Mouse (Mus musculus) limb, embryonic 15.5 days (tissue): ENCODE data around the gene Atp6v0d1. TPM values are rescaled to one million over a fixed set of nuclear protein-coding genes. Genes with fewer than 3 reads are reported as not detected.

Experiments
- ATAC-seq: fragments of 200-750 bp; cut with Nextera tagmentation; 2 replicates; pipeline ENCODE4 v1.8.0; 2017; ENCODE audit warnings: low read depth, moderate TSS enrichment; ENCODE audit not compliant: insufficient number of reproducible peaks, low FRiP score, low TSS enrichment
- H3K27ac ChIP-seq: fragments of 300-500 bp; sonication (generic); 2 replicates; pipeline ENCODE4 v1.5.1; 2015; ENCODE audit warnings: moderate library complexity, mild to moderate bottlenecking, inconsistent platforms
- H3K27me3 ChIP-seq: fragments of 300-500 bp; sonication (generic); 2 replicates; pipeline ENCODE4 v1.6.1; 2015; ENCODE audit warnings: inconsistent platforms
- H3K36me3 ChIP-seq: fragments of 300-500 bp; sonication (generic); 2 replicates; pipeline ENCODE4 v1.6.1; 2015; ENCODE audit warnings: inconsistent platforms
- H3K4me1 ChIP-seq: fragments of 300-500 bp; sonication (generic); 2 replicates; pipeline ENCODE4 v1.6.1; 2015; ENCODE audit warnings: inconsistent platforms
- H3K4me2 ChIP-seq: fragments of 300-500 bp; sonication (generic); 2 replicates; pipeline ENCODE4 v1.6.1; 2015; ENCODE audit warnings: mild to moderate bottlenecking, inconsistent platforms
- H3K4me3 ChIP-seq: fragments of 300-500 bp; sonication (generic); 2 replicates; pipeline ENCODE4 v1.5.1; 2015; ENCODE audit warnings: mild to moderate bottlenecking, inconsistent platforms
- H3K9ac ChIP-seq: fragments of 300-500 bp; sonication (generic); 2 replicates; pipeline ENCODE4 v1.6.1; 2015; ENCODE audit warnings: inconsistent platforms
- H3K9me3 ChIP-seq: fragments of 300-500 bp; sonication (generic); 2 replicates; pipeline ENCODE4 v1.6.1; 2016; ENCODE audit warnings: inconsistent platforms
- WGBS: fragments of 180-500 bp; shearing (Covaris S2); methylation state at CpG from one replicate; pipeline ENCODE4 v1.1.7; 2015; 5-methylcytosine and 5-hydroxymethylcytosine counted together
- polyA plus RNA-seq: library from polyadenylated mRNA; unstranded; fragments of >200 nt; fragmentation: Nextera tagmentation; extraction: Ambion mirVana; gene quantifications from 2 replicates; pipeline ENCODE4 v1.2.1, GENCODE M21; 2015

Atp6v0d1 gene
- polyA plus RNA-seq, 1 experiment from 2014 or later = 97.4 TPM

- Histone ChIP-seq H3K27ac (no peak overlapping the region), H3K4me3 (no peak overlapping the region), H3K4me2 (no peak overlapping the region), H3K36me3 (no peaks in the 10 kb centered on the region), H3K9ac (no peak overlapping the region), H3K9me3 (no peaks in the 10 kb centered on the region), H3K4me1 (peaks cover 21% of the 10 kb centered on the region), H3K27me3 (no peaks in the 10 kb centered on the region)
- ATAC-seq = no peak
- WGBS = 20% methylated on average over 3 of the region's 3 CpGs
Observed at GRCm38 (mm10) chr8:105493495-105493894, 72.4 kb downstream of the Atp6v0d1 start.

GRCm38 (mm10) chr8:105489281-105489680 is 76.6 kb downstream of the Atp6v0d1 start:
- Histone ChIP-seq H3K36me3 (peaks cover 8% of the 10 kb centered on the region; the same call in 1 of the 2 replicates), H3K27ac (no peak overlapping the region), H3K4me1 (peaks cover 6% of the 10 kb centered on the region; the same call in 1 of the 2 replicates), H3K4me3 (no peak overlapping the region), H3K4me2 (no peak overlapping the region), H3K27me3 (no peaks in the 10 kb centered on the region), H3K9ac (no peak overlapping the region), H3K9me3 (no peaks in the 10 kb centered on the region)
- 44% methylated on average over 1 of the region's 1 CpGs for WGBS
- no peak for ATAC-seq

DNA sequence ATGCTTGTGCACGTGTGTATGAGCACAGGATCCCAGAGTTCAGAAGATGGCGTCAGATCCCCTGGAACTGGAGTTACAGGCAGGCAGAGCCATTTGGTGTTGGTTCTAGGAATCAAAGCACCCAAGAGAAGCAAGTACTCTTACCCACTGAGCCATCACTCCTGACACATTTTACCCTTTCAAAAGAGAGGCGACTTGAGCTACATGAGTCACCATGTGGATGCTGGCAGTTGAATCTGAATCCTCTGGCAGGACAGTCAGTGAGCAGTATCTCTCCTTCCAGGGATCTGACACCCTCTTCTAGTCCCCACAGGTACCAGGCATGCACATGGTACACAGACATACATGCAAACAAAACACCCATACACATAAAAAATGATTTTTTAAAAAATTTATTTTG is 77.8 kb downstream of the Atp6v0d1 start:
- Histone ChIP-seq H3K4me1 (peaks cover 17% of the 10 kb centered on the region), H3K9ac (no peak overlapping the region), H3K9me3 (no peaks in the 10 kb centered on the region), H3K27ac (no peak overlapping the region), H3K4me2 (no peak overlapping the region), H3K4me3 (no peak overlapping the region), H3K27me3 (no peaks in the 10 kb centered on the region), H3K36me3 (peaks cover 13% of the 10 kb centered on the region; the same call in 1 of the 2 replicates)
- ATAC-seq = no peak
- WGBS = 63% methylated on average over 3 of the region's 3 CpGs

DNA sequence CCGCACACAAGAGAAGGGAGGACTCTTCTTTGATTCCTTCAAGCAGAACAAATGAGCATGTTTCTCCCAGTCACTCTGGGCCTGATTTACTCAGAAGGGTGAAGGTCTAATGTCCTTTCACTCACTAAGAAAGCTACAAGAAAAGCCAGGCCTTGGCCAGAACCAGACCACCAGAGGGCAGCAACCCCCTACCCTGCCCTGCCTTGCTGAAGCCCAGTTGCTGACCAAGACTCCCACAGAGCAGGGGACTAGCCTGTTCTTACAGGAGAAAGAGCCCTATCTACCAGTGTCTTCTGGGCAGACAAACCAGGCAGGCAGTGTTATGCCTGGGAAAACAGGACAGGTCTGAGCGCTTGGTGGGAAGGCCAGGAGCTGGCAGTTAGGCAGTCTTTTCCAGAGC is 81.5 kb downstream of the Atp6v0d1 start:
- H3K4me3 ChIP-seq = no peak overlapping the region
- WGBS = 33% methylated on average over 2 of the region's 2 CpGs
- no peak for ATAC-seq
- H3K36me3 ChIP-seq = peaks cover 27% of the 10 kb centered on the region; the same call in 1 of the 2 replicates
- peak overlapping the region; percentile 62; the same call in 1 of the 2 replicates for H3K27ac ChIP-seq
- H3K4me2 ChIP-seq = no peak overlapping the region
- no peak overlapping the region for H3K9ac ChIP-seq
- peaks cover 22% of the 10 kb centered on the region for H3K4me1 ChIP-seq
- H3K27me3 ChIP-seq = no peaks in the 10 kb centered on the region
- no peaks in the 10 kb centered on the region for H3K9me3 ChIP-seq

GRCm38 (mm10) chr8:105484030-105484368 is 81.8 kb downstream of the Atp6v0d1 start:
- no peak overlapping the region for H3K4me3 ChIP-seq

DNA sequence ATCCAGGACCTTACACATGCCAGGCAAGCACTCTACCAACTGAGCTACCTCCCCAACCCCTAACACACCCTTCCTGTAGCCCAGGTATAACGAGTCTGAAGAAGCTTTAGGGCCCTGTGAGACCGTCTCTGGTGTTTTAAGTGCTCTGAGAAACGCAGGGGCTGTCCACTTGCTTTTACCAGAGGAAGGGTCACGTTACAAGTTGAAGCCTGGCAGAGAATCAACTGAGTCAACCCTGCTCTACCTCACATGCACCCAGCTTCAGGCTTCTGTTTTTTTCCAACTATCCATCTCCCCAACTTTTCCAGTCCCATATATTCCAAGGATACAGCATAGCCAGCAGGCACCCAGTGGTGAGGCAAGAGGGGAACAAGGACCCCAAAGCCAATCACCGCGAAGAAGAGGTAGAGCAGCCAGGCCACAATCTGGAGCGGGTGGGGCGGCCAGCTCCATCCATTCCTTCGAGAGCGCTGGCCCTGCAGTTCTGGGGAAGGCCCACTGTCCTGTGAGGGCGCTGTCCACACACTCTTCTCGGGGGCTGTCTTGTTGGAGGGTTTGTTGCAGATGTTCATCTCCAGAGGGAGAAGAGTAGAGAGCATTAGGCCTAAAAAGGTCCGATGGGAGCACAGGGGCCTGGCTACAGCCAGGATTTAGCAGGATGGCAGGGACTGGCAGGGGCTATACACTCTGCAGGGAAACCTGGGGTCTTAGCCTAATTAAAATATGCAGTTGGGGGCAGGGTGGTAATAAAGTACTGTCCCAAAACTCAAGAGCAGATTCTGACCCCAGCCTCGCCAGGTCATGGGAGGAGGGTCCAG is 82.4 kb downstream of the Atp6v0d1 start:
- Histone ChIP-seq H3K4me3 (no peak overlapping the region), H3K4me1 (peaks cover 22% of the 10 kb centered on the region), H3K9ac (no peak overlapping the region), H3K4me2 (no peak overlapping the region), H3K27me3 (no peaks in the 10 kb centered on the region), H3K9me3 (no peaks in the 10 kb centered on the region), H3K27ac (peak overlapping the region; percentile 62; the same call in 1 of the 2 replicates), H3K36me3 (peaks cover 37% of the 10 kb centered on the region; the same call in 1 of the 2 replicates)
- ATAC-seq = no peak; the same call in 1 of the 2 replicates
- 31% methylated on average over 14 of the region's 14 CpGs for WGBS

More at GRCm38 (mm10) chr8:105484030-105484368, 81.8 kb downstream of the Atp6v0d1 start:
- WGBS = 34% methylated on average over 3 of the region's 3 CpGs
- peak overlapping the region; percentile 62; the same call in 1 of the 2 replicates for H3K27ac ChIP-seq
- H3K4me1 ChIP-seq = peaks cover 22% of the 10 kb centered on the region
- H3K9ac ChIP-seq = no peak overlapping the region
- no peaks in the 10 kb centered on the region for H3K27me3 ChIP-seq
- no peak overlapping the region for H3K4me2 ChIP-seq
- H3K36me3 ChIP-seq = peaks cover 31% of the 10 kb centered on the region; the same call in 1 of the 2 replicates
- H3K9me3 ChIP-seq = no peaks in the 10 kb centered on the region
- ATAC-seq = peak; percentile 56

DNA sequence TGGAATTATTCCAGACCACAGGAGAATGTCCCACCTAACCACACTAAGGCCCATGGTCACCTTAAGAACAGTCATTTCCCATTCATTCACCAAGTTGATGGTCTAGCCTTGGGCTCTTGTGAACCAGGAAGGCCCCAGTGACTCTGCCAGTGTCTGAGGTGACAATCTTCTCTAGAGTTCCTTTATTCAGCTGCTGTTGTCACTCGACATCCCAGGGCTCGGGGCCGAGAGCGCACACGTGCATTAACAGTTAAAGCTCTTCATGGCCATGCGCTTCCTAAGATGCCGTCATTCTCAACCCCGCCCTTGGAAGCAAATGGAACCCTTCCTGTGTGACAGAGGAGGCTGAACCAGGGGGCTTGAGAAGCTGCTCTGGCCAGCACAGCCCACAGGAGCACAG is 83.7 kb downstream of the Atp6v0d1 start:
- Histone ChIP-seq H3K4me2 (no peak overlapping the region), H3K27me3 (no peaks in the 10 kb centered on the region), H3K4me1 (peaks cover 22% of the 10 kb centered on the region), H3K9ac (no peak overlapping the region), H3K36me3 (peaks cover 39% of the 10 kb centered on the region; the same call in 1 of the 2 replicates), H3K9me3 (no peaks in the 10 kb centered on the region), H3K27ac (no peak overlapping the region), H3K4me3 (no peak overlapping the region)
- no peak for ATAC-seq
- WGBS = 75% methylated on average over 8 of the region's 8 CpGs

- no peak overlapping the region for H3K4me2 ChIP-seq
- no peaks in the 10 kb centered on the region for H3K9me3 ChIP-seq
- peaks cover 40% of the 10 kb centered on the region; the same call in 1 of the 2 replicates for H3K36me3 ChIP-seq
- H3K27ac ChIP-seq = 0 out of 2 replicates have a peak overlapping the region, but pooled peaks have one; percentile 9
- no peak for ATAC-seq
- H3K9ac ChIP-seq = no peak overlapping the region
- 0 out of 2 replicates have a peak, but pooled peaks cover 2% of the 10 kb centered on the region for H3K27me3 ChIP-seq
- no peak overlapping the region for H3K4me3 ChIP-seq
- WGBS = 71% methylated on average over 6 of the region's 6 CpGs
- peaks cover 22% of the 10 kb centered on the region for H3K4me1 ChIP-seq
Observed at GRCm38 (mm10) chr8:105481453-105481852, 84.4 kb downstream of the Atp6v0d1 start.

GRCm38 (mm10) chr8:105481013-105481412 is 84.8 kb downstream of the Atp6v0d1 start:
- H3K36me3 ChIP-seq = peaks cover 45% of the 10 kb centered on the region; the same call in 1 of the 2 replicates
- H3K9me3 ChIP-seq = no peaks in the 10 kb centered on the region
- peaks cover 22% of the 10 kb centered on the region for H3K4me1 ChIP-seq
- no peak overlapping the region for H3K4me2 ChIP-seq
- 0 out of 2 replicates have a peak, but pooled peaks cover 3% of the 10 kb centered on the region for H3K27me3 ChIP-seq
- 0 out of 2 replicates have a peak overlapping the region, but pooled peaks have one; percentile 9 for H3K27ac ChIP-seq
- WGBS = 29% methylated on average over 2 of the region's 2 CpGs
- no peak overlapping the region for H3K9ac ChIP-seq
- ATAC-seq = no peak
- H3K4me3 ChIP-seq = no peak overlapping the region

DNA sequence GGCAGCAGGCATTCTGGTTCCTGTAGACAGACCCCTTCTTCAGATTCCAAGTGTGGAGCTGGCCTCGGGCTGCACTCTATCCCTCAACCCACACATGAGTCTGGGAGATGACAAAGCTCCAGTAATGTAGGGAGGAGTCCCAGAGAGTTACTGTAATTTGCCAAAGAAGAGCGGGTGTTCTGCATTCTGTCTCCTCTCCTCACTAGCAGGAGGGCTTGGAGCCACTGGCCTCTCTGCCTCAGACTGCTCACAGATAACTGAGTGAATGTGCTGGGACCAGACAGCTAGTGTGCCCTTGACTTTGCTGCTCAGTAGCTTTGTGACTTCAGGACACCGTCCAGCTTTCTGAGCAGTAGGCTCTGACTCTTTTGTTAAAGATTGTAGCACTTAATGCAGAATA is 88.1 kb downstream of the Atp6v0d1 start:
- WGBS = 73% methylated on average over 3 of the region's 3 CpGs
- no peak overlapping the region for H3K4me3 ChIP-seq
- no peaks in the 10 kb centered on the region for H3K9me3 ChIP-seq
- no peak overlapping the region for H3K27ac ChIP-seq
- peaks cover 27% of the 10 kb centered on the region for H3K4me1 ChIP-seq
- no peak overlapping the region for H3K4me2 ChIP-seq
- no peak overlapping the region for H3K9ac ChIP-seq
- H3K36me3 ChIP-seq = peaks cover 43% of the 10 kb centered on the region
- no peak for ATAC-seq
- peaks cover 20% of the 10 kb centered on the region for H3K27me3 ChIP-seq

DNA sequence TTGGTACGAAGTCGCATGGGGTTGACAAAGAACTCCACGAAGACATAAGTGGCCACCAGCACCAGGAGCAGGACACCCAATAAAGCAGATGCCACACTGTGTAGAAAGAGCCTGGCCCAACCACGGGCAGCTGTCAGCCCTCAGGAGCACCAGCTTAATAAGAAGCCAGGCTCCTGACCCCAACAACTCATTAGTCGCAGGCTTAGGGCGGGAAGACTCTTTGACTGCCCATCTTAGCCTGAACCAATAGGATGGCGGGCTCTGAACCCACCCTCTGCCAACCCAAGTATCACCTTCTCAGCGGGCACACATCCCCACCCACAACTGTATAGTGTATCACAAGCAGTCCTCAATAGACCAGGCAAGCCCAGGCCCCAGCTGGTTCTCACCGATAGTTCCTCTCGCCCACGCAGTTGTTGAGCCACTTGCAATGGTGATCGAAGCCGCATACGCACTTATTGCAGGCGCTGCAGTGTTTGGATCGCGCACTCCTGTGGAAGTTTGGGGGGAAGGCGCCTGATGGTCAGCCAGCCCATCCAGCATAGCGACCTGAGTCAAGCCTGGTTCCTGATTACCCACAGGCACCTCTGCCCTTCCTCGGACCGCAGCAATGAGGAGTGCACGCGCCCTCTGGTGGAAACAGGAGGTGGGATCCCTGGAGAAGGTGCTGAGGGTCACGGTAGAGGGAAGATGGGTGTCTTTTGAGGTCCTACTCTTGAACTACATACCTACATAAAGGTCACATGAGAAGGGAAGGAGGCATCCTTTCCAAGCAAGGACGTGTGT is 89.0 kb downstream of the Atp6v0d1 start:
- Histone ChIP-seq H3K36me3 (peaks cover 38% of the 10 kb centered on the region), H3K4me1 (peaks cover 32% of the 10 kb centered on the region), H3K27me3 (peaks cover 25% of the 10 kb centered on the region), H3K9ac (no peak overlapping the region), H3K27ac (no peak overlapping the region), H3K4me2 (no peak overlapping the region), H3K9me3 (no peaks in the 10 kb centered on the region), H3K4me3 (no peak overlapping the region)
- WGBS = 38% methylated on average over 25 of the region's 25 CpGs
- no peak for ATAC-seq
